Mouse (Mus musculus): ENCODE measurements at regions not wholly inside any gene's neighbourhood (a gene's known extent, or its start where the extent isn't known, plus 50 kb on each side); places are given as distances from the start of the nearest gene placed in this dataset.

DNA sequence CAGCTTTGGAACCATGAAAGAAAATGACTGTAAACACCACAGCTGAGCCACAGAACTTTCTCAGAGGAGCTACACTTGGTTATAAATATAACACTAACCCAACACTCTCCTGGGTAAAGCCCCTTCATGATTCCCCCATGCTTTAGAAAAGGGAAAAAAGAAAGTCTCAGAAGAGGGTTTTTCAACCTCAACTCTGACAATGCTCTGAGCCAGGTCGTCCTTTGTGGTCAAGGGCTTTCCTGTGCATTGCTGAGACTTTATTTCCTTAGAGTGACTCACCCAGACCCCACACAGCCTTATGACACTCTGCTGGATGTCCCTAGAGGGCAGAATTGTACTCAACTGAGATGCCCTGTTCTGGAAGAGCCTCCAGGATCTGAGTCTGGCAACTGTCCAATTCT lies 167.8 kb downstream of the B3gnt2 start:
- TF ChIP-seq POLR2A (IDR thresholded peaks at IDR 0.05; ENCODE audit: borderline replicate concordance, extremely low read depth, insufficient read depth, insufficient read length, poor library complexity, severe bottlenecking) (no peak), CTCF (IDR thresholded peaks at IDR 0.05; ENCODE audit: borderline replicate concordance, extremely low read depth, insufficient read depth, insufficient read length) (no peak)

Measured in brain, embryonic 14.5 days (tissue).